Mouse (Mus musculus) lung, embryonic 14.5 days (tissue): ENCODE measurements around the gene Cdnf. TPM values are rescaled to one million over a fixed set of nuclear protein-coding genes. Genes with fewer than 3 reads are reported as not detected.

Experiments used
- ATAC-seq: fragments of 200-750 bp; cut with Nextera tagmentation; 2 replicates; pipeline ENCODE4 v1.8.0; 2017; ENCODE audit warnings: mild to moderate bottlenecking, moderate TSS enrichment, moderate library complexity; ENCODE audit not compliant: insufficient read depth
- DNase-seq: peaks from one replicate; pipeline ENCODE4 v3.0.0-alpha.2; 2015
- H3K27ac ChIP-seq: fragments of 300-500 bp; sonication (generic); 2 replicates; pipeline ENCODE4 v1.5.1; 2014; ENCODE audit warnings: low read depth, mild to moderate bottlenecking, moderate library complexity
- H3K27me3 ChIP-seq: fragments of 300-500 bp; sonication (generic); 2 replicates; pipeline ENCODE4 v1.6.1; 2014; ENCODE audit warnings: low read length, control low read depth; ENCODE audit not compliant: insufficient read depth
- H3K36me3 ChIP-seq: fragments of 300-500 bp; sonication (generic); 2 replicates; pipeline ENCODE4 v1.6.1; 2014; ENCODE audit warnings: control low read depth; ENCODE audit not compliant: insufficient read depth
- H3K4me1 ChIP-seq: fragments of 300-500 bp; sonication (generic); 2 replicates; pipeline ENCODE4 v1.6.1; 2014; ENCODE audit warnings: antibody characterized with exemption, control low read depth; ENCODE audit not compliant: insufficient read depth
- H3K4me2 ChIP-seq: fragments of 300-500 bp; sonication (generic); 2 replicates; pipeline ENCODE4 v1.6.1; 2014; ENCODE audit warnings: mild to moderate bottlenecking
- H3K4me3 ChIP-seq: fragments of 300-500 bp; sonication (generic); 2 replicates; pipeline ENCODE4 v1.5.1; 2014; ENCODE audit warnings: low read depth, low read length
- H3K9ac ChIP-seq: fragments of 300-500 bp; sonication (generic); 2 replicates; pipeline ENCODE4 v1.6.1; 2014
- H3K9me3 ChIP-seq: fragments of 300-500 bp; sonication (generic); 2 replicates; pipeline ENCODE4 v1.6.1; 2016; ENCODE audit warnings: low read depth, low read length, control low read depth
- CTCF ChIP-seq: IDR thresholded peaks from 2 replicates; pipeline ENCODE4 v1.5.1; 2016; ENCODE audit warnings: antibody characterized with exemption, low read depth
- WGBS: fragments of 180-500 bp; shearing (Covaris S2); extraction: QIAGEN DNeasy Blood & Tissue Kit; methylation state at CpG from one replicate; pipeline ENCODE4 v1.1.7; 2014; 5-methylcytosine and 5-hydroxymethylcytosine counted together
- polyA plus RNA-seq: library from polyadenylated mRNA; unstranded; fragments of >200 nt; fragmentation: Nextera tagmentation; extraction: Ambion mirVana; gene quantifications from 2 replicates; pipeline ENCODE4 v1.2.1, GENCODE M21; 2014

Gene Cdnf
- polyA plus RNA-seq, 1 experiment from 2014 or later, result 0.33 TPM

DNA sequence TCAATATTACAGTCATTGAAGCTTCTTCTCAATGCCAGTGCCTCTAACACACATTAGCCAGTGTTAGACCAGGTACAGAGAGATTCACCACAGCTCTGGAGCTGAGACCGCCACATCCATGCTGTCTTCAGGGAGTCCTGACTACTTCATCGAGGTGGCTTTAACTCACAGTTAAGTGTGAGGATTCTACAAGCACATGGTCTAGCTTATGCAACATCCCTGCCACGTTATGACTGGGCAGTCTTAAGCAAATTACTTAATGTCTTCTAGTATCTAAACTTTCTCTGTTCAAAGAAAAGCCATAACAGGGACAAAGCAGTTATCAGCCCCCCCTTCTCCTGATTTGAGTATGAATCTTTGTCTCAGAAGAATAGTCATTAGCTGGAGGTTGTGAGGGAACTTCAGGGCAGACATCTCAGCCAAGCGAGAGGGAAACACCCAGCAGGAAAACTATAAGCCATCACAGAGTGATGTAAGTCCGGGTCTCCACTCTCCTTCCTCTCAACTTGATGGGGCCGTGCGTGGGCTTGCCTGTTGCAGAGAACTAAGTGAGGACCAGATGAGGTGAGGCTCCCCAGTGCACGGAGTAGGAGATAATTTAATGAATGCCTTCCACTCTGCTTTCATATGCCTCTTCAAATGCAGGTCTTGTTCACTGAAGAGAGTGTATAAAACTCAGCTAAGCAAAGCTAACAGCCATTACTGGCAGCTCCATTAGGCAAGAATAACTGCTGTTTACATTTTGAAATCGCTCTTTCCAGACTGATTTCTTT, 28.7 kb downstream of the Cdnf start:
- Histone ChIP-seq H3K4me3 (no peak overlapping the region), H3K4me2 (no peak overlapping the region), H3K27ac (no peak overlapping the region), H3K9me3 (no peaks in the 10 kb centered on the region), H3K27me3 (no peaks in the 10 kb centered on the region), H3K36me3 (no peaks in the 10 kb centered on the region), H3K9ac (no peak overlapping the region), H3K4me1 (peaks cover 3% of the 10 kb centered on the region; the same call in 1 of the 2 replicates)
- ATAC-seq (no peak), DNase-seq (peak; percentile 24)
- 51% methylated on average over 9 of the region's 9 CpGs for WGBS
- no peak for TF ChIP-seq CTCF

DNA sequence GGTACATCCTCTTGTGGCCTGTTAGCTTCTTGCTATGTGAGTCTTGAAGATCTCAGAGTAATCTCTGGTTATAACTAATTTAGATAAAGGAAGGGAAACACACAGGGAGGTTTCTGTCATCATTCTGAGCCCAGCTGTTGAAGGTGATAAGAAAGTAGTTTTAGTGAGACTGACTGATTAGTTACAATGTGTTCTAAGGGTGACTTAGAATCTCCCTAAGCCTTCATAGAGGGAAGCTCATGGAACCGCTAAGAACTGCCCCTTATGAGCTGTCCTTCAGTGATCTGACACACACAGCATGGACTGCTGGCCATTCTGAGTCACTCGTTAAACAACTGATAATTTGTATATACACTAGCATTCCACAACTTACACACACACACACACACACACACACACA, 33.2 kb downstream of the Cdnf start:
- DNase-seq (no peak), ATAC-seq (no peak)
- Histone ChIP-seq H3K9me3 (no peaks in the 10 kb centered on the region), H3K9ac (no peak overlapping the region), H3K36me3 (no peaks in the 10 kb centered on the region), H3K27me3 (no peaks in the 10 kb centered on the region), H3K4me1 (peaks cover 3% of the 10 kb centered on the region; the same call in 1 of the 2 replicates), H3K4me3 (no peak overlapping the region), H3K27ac (no peak overlapping the region), H3K4me2 (no peak overlapping the region)
- no peak for TF ChIP-seq CTCF
- 49% methylated on average over 2 of the region's 2 CpGs for WGBS

DNA sequence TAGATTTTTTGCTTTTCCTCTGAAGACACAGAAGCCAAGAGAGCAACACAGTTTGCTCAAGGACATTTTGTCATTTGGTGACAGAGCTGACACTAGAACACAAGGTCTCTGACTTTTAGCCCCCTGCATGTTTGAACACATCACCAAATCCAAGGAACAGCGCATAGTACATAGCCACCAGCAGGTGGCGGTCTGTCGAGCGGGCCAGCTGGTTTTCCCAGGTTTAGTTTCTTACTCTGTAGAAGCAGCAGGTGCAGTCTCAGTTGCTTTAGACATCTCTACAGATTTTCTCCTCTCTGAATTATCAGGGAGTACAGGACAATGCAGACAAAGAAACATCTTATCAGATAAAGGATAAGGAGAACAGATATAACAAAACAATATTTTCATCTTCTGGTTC, 33.8 kb downstream of the Cdnf start:
- 5% methylated on average over 4 of the region's 4 CpGs for WGBS
- Histone ChIP-seq H3K4me2 (no peak overlapping the region), H3K4me3 (no peak overlapping the region), H3K27me3 (no peaks in the 10 kb centered on the region), H3K36me3 (no peaks in the 10 kb centered on the region), H3K27ac (no peak overlapping the region), H3K9me3 (no peaks in the 10 kb centered on the region), H3K4me1 (peaks cover 3% of the 10 kb centered on the region; the same call in 1 of the 2 replicates), H3K9ac (no peak overlapping the region)
- DNase-seq (peak; percentile 81), ATAC-seq (no peak)
- TF ChIP-seq CTCF, result peak; percentile 88

DNA sequence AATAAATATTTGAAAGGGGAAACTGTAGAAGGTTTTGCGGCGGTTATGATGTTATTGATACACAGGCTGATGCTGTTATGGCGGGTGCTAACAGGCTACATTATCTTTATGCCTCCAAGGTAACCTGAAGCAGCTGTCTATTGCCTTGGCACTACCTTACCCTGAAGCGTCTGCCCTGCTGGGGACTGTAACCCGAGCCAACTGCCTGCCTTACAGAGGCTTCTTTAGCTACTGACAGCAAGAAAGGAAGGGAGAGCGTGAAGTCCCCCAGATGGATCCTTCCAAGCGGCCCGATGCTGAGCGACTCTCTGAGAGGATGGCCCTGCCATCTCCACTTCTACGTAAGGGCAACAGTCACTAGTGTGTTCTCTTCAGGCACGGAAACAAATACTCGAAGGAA, 57.4 kb downstream of the Cdnf start, which contains the start of gene Fam107b:
Fam107b (plus strand) TSS at position 303 of the 400 bp plus-strand sequence.
- no peak for ATAC-seq
- Histone ChIP-seq H3K27ac (no peak within 1 kb of the TSS), H3K4me1 (no peaks in the 10 kb centered on the region), H3K4me2 (no peak within 1 kb of the TSS), H3K4me3 (no peak within 1 kb of the TSS), H3K36me3 (no peaks in the 10 kb centered on the region), H3K27me3 (no peaks in the 10 kb centered on the region), H3K9me3 (no peaks in the 10 kb centered on the region), H3K9ac (no peak within 1 kb of the TSS)
- DNase-seq, result no peak
- WGBS, result 60% methylated on average over 12 of the region's 12 CpGs
- TF ChIP-seq CTCF, result no peak

DNA sequence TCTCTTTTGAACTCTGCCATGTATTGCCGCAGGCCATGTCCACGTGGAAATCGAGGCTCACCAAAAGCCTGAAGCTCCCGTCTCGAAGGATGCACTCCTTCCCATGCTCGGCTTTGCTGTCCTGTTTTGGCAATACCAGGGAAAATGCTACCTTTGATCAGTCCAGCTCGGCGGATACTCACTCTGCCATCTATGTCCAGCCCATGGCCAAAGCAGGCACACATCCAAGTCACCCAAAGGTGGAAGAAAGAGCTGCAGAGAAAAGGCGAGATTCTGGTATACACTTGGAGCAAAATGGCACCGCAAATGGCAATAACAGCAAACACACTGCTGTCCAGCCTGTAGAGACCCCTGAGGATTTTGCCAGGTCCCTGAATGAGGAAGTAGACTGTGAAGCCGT, 57.8 kb downstream of the Cdnf start:
- Histone ChIP-seq H3K4me1 (no peaks in the 10 kb centered on the region), H3K36me3 (no peaks in the 10 kb centered on the region), H3K27me3 (no peaks in the 10 kb centered on the region), H3K4me2 (no peak overlapping the region), H3K9me3 (no peaks in the 10 kb centered on the region), H3K27ac (no peak overlapping the region), H3K9ac (no peak overlapping the region), H3K4me3 (no peak overlapping the region)
- WGBS, result 80% methylated on average over 11 of the region's 11 CpGs
- TF ChIP-seq CTCF, result no peak
- ATAC-seq (no peak), DNase-seq (no peak)

DNA sequence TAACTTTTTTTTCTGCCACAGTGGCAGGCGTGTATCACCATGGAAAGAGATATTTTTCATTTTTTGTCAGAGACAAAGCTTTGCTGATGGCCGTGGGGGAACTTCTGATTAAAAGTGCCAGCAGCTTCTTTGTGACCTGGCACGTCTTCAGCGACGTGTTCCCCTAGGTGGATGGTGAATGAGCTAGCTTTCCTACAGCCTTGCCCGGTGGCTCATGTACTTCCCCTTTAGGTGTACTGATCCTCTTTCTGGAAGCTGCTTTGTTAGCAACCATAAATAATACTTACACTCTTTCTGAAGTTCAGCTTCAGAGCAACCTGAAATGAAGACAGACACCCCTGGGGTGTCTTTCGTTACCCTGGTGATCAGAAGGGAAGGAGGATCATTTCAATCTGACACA, 61.1 kb downstream of the Cdnf start:
- H3K27me3 ChIP-seq, result no peaks in the 10 kb centered on the region
- H3K4me3 ChIP-seq, result no peak overlapping the region
- 74% methylated on average over 7 of the region's 7 CpGs for WGBS
- no peaks in the 10 kb centered on the region for H3K4me1 ChIP-seq
- H3K4me2 ChIP-seq, result no peak overlapping the region
- H3K9ac ChIP-seq, result no peak overlapping the region
- DNase-seq (no peak), ATAC-seq (no peak)
- TF ChIP-seq CTCF, result no peak
- no peak overlapping the region for H3K27ac ChIP-seq
- no peaks in the 10 kb centered on the region for H3K9me3 ChIP-seq
- H3K36me3 ChIP-seq, result no peaks in the 10 kb centered on the region

DNA sequence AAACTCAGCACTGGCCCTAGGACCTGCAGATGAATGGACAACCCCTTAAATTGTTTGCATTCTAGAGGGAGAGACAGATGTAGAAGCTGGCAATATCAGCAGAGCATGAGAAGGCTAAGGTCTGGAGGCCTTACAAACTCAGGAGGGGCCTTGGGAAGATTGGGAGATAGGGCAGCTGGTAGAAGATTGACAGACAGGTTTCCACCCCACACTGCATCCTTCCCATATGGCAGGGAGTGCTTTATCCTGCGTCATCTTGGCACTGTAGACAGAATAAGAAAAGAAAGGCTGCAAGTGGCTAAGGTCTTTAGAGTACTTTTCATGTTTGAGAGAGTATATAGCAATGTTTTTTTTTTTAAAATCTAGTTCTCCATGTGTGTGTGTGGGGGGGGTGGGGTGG, 62.3 kb downstream of the Cdnf start:
- no peak overlapping the region for H3K4me3 ChIP-seq
- H3K4me1 ChIP-seq, result no peaks in the 10 kb centered on the region
- WGBS, result 88% methylated on average over 1 of the region's 1 CpGs
- H3K9me3 ChIP-seq, result no peaks in the 10 kb centered on the region
- ATAC-seq, result no peak
- no peak overlapping the region for H3K4me2 ChIP-seq
- no peaks in the 10 kb centered on the region for H3K36me3 ChIP-seq
- no peak overlapping the region for H3K9ac ChIP-seq
- no peak for TF ChIP-seq CTCF
- H3K27me3 ChIP-seq, result no peaks in the 10 kb centered on the region
- no peak for DNase-seq
- H3K27ac ChIP-seq, result no peak overlapping the region

Other genes with a start within 250 kb of the Cdnf start
- 41.3 and 41.6 TPM in 2 replicates for gene Nmt2, start 228.8 kb upstream of the Cdnf start, polyA plus RNA-seq
- 26.3 and 26.8 TPM in 2 replicates for gene Rpp38, start 180.4 kb upstream of the Cdnf start, polyA plus RNA-seq
- 0.51 and 0.92 TPM in 2 replicates for gene Acbd7, start 176.9 kb upstream of the Cdnf start, polyA plus RNA-seq
- not detected in 2 replicates for gene Olah, start 115.8 kb upstream of the Cdnf start, polyA plus RNA-seq
- 0.73 TPM in 1 of 2 replicates, not detected in the other for gene Meig1, start 90.4 kb upstream of the Cdnf start, polyA plus RNA-seq
- 5.8 and 5.9 TPM in 2 replicates for gene Dclre1c, start 88.9 kb upstream of the Cdnf start, polyA plus RNA-seq
- 24.3 and 25.0 TPM in 2 replicates for gene Suv39h2, start 38.0 kb upstream of the Cdnf start, polyA plus RNA-seq
- gene Gm45902, start 240 bp upstream of the Cdnf start, polyA plus RNA-seq, result 7.1 and 7.5 TPM in 2 replicates
- 128 TPM in 2 replicates for gene Hspa14, start 216 bp upstream of the Cdnf start, polyA plus RNA-seq
- gene Fam107b, start 57.5 kb downstream of the Cdnf start, polyA plus RNA-seq, result 41.2 and 43.0 TPM in 2 replicates